Mouse (Mus musculus): Measurements from ENCODE around the gene Tcp11. TPM values are rescaled to one million over a fixed set of nuclear protein-coding genes. Genes with fewer than 3 reads are reported as not detected.

Gene Tcp11
- polyA plus RNA-seq, 1 experiment: 18.9 TPM

GRCm38 (mm10) chr17:28101902-28102319 is 21.5 kb upstream of the Tcp11 start:
- H3K9ac ChIP-seq (ENCODE audit: low read depth, poor library complexity, severe bottlenecking): no peak overlapping the region
- no peaks in the 10 kb centered on the region for H3K27me3 ChIP-seq (ENCODE audit: control insufficient read depth, insufficient read depth, low read length, poor library complexity, severe bottlenecking)
- H3K4me1 ChIP-seq (ENCODE audit: control insufficient read depth, insufficient read depth, low read length): peaks cover 2% of the 10 kb centered on the region
- no peaks in the 10 kb centered on the region for H3K9me3 ChIP-seq (replicated peaks; ENCODE audit: control insufficient read depth, insufficient read depth, low read length, poor library complexity, severe bottlenecking)
- H3K27ac ChIP-seq (ENCODE audit: insufficient read depth, low read length): no peak overlapping the region
- no peak overlapping the region for H3K4me3 ChIP-seq (ENCODE audit: low read depth, low read length)
- H3K36me3 ChIP-seq (ENCODE audit: control insufficient read depth, insufficient read depth, low read length, poor library complexity, severe bottlenecking): no peaks in the 10 kb centered on the region
- no peak for TF ChIP-seq EP300 (IDR thresholded peaks at IDR 0.05; ENCODE audit: insufficient read depth, low read depth, low read length)
- TF ChIP-seq CTCF (IDR thresholded peaks at IDR 0.05; ENCODE audit: low read depth, low read length): no peak
- no peak for TF ChIP-seq POLR2A (IDR thresholded peaks at IDR 0.05; ENCODE audit: insufficient read depth, low read length)

- Histone ChIP-seq H3K4me1 (ENCODE audit: control insufficient read depth, insufficient read depth, low read length) (peaks cover 2% of the 10 kb centered on the region), H3K4me3 (ENCODE audit: low read depth, low read length) (no peak overlapping the region)
- no peak for TF ChIP-seq CTCF (IDR thresholded peaks at IDR 0.05; ENCODE audit: low read depth, low read length)
- no peak for TF ChIP-seq POLR2A (IDR thresholded peaks at IDR 0.05; ENCODE audit: insufficient read depth, low read length)
- no peak for TF ChIP-seq EP300 (IDR thresholded peaks at IDR 0.05; ENCODE audit: insufficient read depth, low read depth, low read length)
Measured at GRCm38 (mm10) chr17:28101284-28101887, 20.9 kb upstream of the Tcp11 start.

GRCm38 (mm10) chr17:28100669-28101068 is 20.2 kb upstream of the Tcp11 start:
- Histone ChIP-seq H3K9me3 (replicated peaks; ENCODE audit: control insufficient read depth, insufficient read depth, low read length, poor library complexity, severe bottlenecking) (no peaks in the 10 kb centered on the region), H3K4me3 (ENCODE audit: low read depth, low read length) (no peak overlapping the region), H3K9ac (ENCODE audit: low read depth, poor library complexity, severe bottlenecking) (no peak overlapping the region), H3K27me3 (ENCODE audit: control insufficient read depth, insufficient read depth, low read length, poor library complexity, severe bottlenecking) (no peaks in the 10 kb centered on the region), H3K4me1 (ENCODE audit: control insufficient read depth, insufficient read depth, low read length) (peaks cover 2% of the 10 kb centered on the region), H3K27ac (ENCODE audit: insufficient read depth, low read length) (no peak overlapping the region), H3K36me3 (ENCODE audit: control insufficient read depth, insufficient read depth, low read length, poor library complexity, severe bottlenecking) (no peaks in the 10 kb centered on the region)
- TF ChIP-seq CTCF (IDR thresholded peaks at IDR 0.05; ENCODE audit: low read depth, low read length) (no peak), EP300 (IDR thresholded peaks at IDR 0.05; ENCODE audit: insufficient read depth, low read depth, low read length) (no peak), POLR2A (IDR thresholded peaks at IDR 0.05; ENCODE audit: insufficient read depth, low read length) (no peak)

More at GRCm38 (mm10) chr17:28101284-28101887, 20.9 kb upstream of the Tcp11 start:
- H3K27ac ChIP-seq (ENCODE audit: insufficient read depth, low read length): no peak overlapping the region
- no peaks in the 10 kb centered on the region for H3K9me3 ChIP-seq (replicated peaks; ENCODE audit: control insufficient read depth, insufficient read depth, low read length, poor library complexity, severe bottlenecking)
- no peak overlapping the region for H3K9ac ChIP-seq (ENCODE audit: low read depth, poor library complexity, severe bottlenecking)
- no peaks in the 10 kb centered on the region for H3K27me3 ChIP-seq (ENCODE audit: control insufficient read depth, insufficient read depth, low read length, poor library complexity, severe bottlenecking)
- H3K36me3 ChIP-seq (ENCODE audit: control insufficient read depth, insufficient read depth, low read length, poor library complexity, severe bottlenecking): no peaks in the 10 kb centered on the region

- Histone ChIP-seq H3K27ac (ENCODE audit: insufficient read depth, low read length) (no peak overlapping the region), H3K27me3 (ENCODE audit: control insufficient read depth, insufficient read depth, low read length, poor library complexity, severe bottlenecking) (no peaks in the 10 kb centered on the region), H3K4me1 (ENCODE audit: control insufficient read depth, insufficient read depth, low read length) (peaks cover 2% of the 10 kb centered on the region), H3K36me3 (ENCODE audit: control insufficient read depth, insufficient read depth, low read length, poor library complexity, severe bottlenecking) (no peaks in the 10 kb centered on the region), H3K4me3 (ENCODE audit: low read depth, low read length) (no peak overlapping the region), H3K9me3 (replicated peaks; ENCODE audit: control insufficient read depth, insufficient read depth, low read length, poor library complexity, severe bottlenecking) (no peaks in the 10 kb centered on the region), H3K9ac (ENCODE audit: low read depth, poor library complexity, severe bottlenecking) (no peak overlapping the region)
- no peak for TF ChIP-seq EP300 (IDR thresholded peaks at IDR 0.05; ENCODE audit: insufficient read depth, low read depth, low read length)
- TF ChIP-seq POLR2A (IDR thresholded peaks at IDR 0.05; ENCODE audit: insufficient read depth, low read length): no peak
- no peak for TF ChIP-seq CTCF (IDR thresholded peaks at IDR 0.05; ENCODE audit: low read depth, low read length)
Measured at GRCm38 (mm10) chr17:28099086-28099485, 18.6 kb upstream of the Tcp11 start.

GRCm38 (mm10) chr17:28097308-28097707 is 16.9 kb upstream of the Tcp11 start:
- H3K27ac ChIP-seq (ENCODE audit: insufficient read depth, low read length): no peak overlapping the region

GRCm38 (mm10) chr17:28096418-28096817 is 16.0 kb upstream of the Tcp11 start:
- Histone ChIP-seq H3K4me3 (ENCODE audit: low read depth, low read length) (peak overlapping the region; percentile 11; the same call in 1 of the 2 replicates), H3K27ac (ENCODE audit: insufficient read depth, low read length) (no peak overlapping the region), H3K9ac (ENCODE audit: low read depth, poor library complexity, severe bottlenecking) (no peak overlapping the region), H3K27me3 (ENCODE audit: control insufficient read depth, insufficient read depth, low read length, poor library complexity, severe bottlenecking) (no peaks in the 10 kb centered on the region), H3K4me1 (ENCODE audit: control insufficient read depth, insufficient read depth, low read length) (peaks cover 2% of the 10 kb centered on the region), H3K9me3 (replicated peaks; ENCODE audit: control insufficient read depth, insufficient read depth, low read length, poor library complexity, severe bottlenecking) (no peaks in the 10 kb centered on the region), H3K36me3 (ENCODE audit: control insufficient read depth, insufficient read depth, low read length, poor library complexity, severe bottlenecking) (no peaks in the 10 kb centered on the region)
- TF ChIP-seq EP300 (IDR thresholded peaks at IDR 0.05; ENCODE audit: insufficient read depth, low read depth, low read length) (no peak), POLR2A (IDR thresholded peaks at IDR 0.05; ENCODE audit: insufficient read depth, low read length) (no peak), CTCF (IDR thresholded peaks at IDR 0.05; ENCODE audit: low read depth, low read length) (no peak)

More at GRCm38 (mm10) chr17:28097308-28097707, 16.9 kb upstream of the Tcp11 start:
- Histone ChIP-seq H3K27me3 (ENCODE audit: control insufficient read depth, insufficient read depth, low read length, poor library complexity, severe bottlenecking) (no peaks in the 10 kb centered on the region), H3K9me3 (replicated peaks; ENCODE audit: control insufficient read depth, insufficient read depth, low read length, poor library complexity, severe bottlenecking) (no peaks in the 10 kb centered on the region), H3K36me3 (ENCODE audit: control insufficient read depth, insufficient read depth, low read length, poor library complexity, severe bottlenecking) (no peaks in the 10 kb centered on the region), H3K9ac (ENCODE audit: low read depth, poor library complexity, severe bottlenecking) (no peak overlapping the region), H3K4me3 (ENCODE audit: low read depth, low read length) (no peak overlapping the region), H3K4me1 (ENCODE audit: control insufficient read depth, insufficient read depth, low read length) (peaks cover 2% of the 10 kb centered on the region)
- TF ChIP-seq EP300 (IDR thresholded peaks at IDR 0.05; ENCODE audit: insufficient read depth, low read depth, low read length): no peak
- TF ChIP-seq CTCF (IDR thresholded peaks at IDR 0.05; ENCODE audit: low read depth, low read length): no peak
- no peak for TF ChIP-seq POLR2A (IDR thresholded peaks at IDR 0.05; ENCODE audit: insufficient read depth, low read length)

Measured in ES-Bruce4 (cell line).